Mouse (Mus musculus): ENCODE data around the gene Ifng.

GRCm38 (mm10) chr10:118419000-118419425 lies 21.8 kb upstream of the Ifng start:
- no peak for TF ChIP-seq CTCF (IDR thresholded peaks at IDR 0.05; ENCODE audit: low read depth)
- no peak for TF ChIP-seq EP300 (IDR thresholded peaks at IDR 0.05; ENCODE audit: low read depth)

Data from heart, postnatal 0 days (tissue).